Mouse (Mus musculus) urinary bladder, postnatal 36 days (tissue): ENCODE data around the gene Cyp4f18.
"Not testable (repeated sequence)": the region's sequence is repeated elsewhere in the genome, so short reads cannot be mapped to it uniquely, and the experiment has no call there.

Source experiments
- DNase-seq, 2 experiments: peaks; one replicate each; pipeline ENCODE4 v3.0.0; 2022; ENCODE audit warnings: low spot score in 2 of 2, mixed read lengths in 1 of 2

The Cyp4f18 gene

DNA sequence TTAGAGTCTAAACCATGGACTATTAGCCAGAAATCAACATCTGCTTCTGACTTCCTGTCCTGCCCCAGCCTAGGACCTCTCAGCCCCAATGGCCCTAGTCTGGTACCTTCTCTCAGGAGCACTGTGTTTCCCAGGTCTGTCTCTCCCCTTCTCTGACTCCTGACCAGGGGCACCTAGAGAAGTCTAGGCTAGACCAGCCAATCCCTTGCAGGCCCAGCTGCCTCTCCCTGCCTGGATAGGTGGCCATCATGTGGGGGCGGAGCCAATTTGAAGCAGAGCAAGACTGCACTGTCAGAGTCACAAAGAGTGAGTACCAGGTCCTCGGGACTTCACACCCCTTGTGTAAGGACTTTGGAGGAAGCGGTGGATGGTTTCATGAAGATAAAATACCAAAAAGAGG is at the start of gene Cyp4f18:
Gene Cyp4f18 (minus strand): TSS at position 154 of the 400 bp plus-strand sequence.
- DNase-seq, result no peak

GRCm38 (mm10) chr8:72057643-72058042 is 48.2 kb upstream of the Cyp4f18 start:
- not testable (repeated sequence) for DNase-seq

DNA sequence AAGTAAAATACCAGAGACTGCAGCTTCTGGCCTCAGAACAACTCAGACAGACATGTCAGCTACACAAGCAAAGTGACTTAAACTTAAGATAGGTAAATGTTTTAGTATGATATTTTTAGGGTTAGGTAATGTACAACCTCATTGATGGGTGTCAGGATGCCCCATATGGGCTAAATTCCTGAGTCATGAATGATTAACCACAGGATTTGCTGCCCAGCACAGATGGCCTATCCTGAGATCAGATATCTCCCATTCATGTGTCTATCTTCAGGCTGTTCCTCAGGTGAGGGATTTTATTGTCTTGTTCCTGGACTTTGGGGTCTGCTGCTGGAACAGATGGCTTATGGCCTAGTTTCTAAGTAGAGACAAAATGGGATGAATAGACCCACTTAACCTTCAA is 45.2 kb upstream of the Cyp4f18 start:
- not testable (repeated sequence) for DNase-seq

GRCm38 (mm10) chr8:72042493-72042892 is 33.1 kb upstream of the Cyp4f18 start:
- DNase-seq, result no peak

- DNase-seq, result not testable (repeated sequence)
Measured at GRCm38 (mm10) chr8:72040918-72041317, 31.5 kb upstream of the Cyp4f18 start, which contains the start of gene Olfr372. Olfr372 (plus strand) TSS chr8:72041218.

DNA sequence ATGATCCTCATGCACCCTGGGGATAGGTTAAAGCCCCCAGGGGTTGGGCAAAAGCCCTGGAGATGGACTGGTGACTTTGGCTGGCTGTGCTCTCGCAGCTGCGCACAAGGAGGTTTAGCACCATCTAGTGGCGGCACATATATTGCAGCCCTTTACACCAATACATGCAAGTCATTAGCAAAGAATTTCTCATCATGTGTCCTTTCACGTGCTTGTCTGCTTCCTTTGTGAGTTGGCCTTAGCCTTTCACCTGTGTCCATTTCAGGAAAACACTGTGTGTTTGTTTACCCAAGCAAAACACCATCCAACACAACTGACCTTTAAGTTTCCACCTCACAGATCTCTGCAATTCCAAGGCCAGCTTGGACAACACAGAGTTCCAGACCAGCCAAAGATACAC is 23.5 kb upstream of the Cyp4f18 start:
- DNase-seq, result peak in 1 of 2 experiments; percentile 57

- DNase-seq, result not testable (repeated sequence)
Measured at GRCm38 (mm10) chr8:72024886-72025285, 15.5 kb upstream of the Cyp4f18 start.

DNA sequence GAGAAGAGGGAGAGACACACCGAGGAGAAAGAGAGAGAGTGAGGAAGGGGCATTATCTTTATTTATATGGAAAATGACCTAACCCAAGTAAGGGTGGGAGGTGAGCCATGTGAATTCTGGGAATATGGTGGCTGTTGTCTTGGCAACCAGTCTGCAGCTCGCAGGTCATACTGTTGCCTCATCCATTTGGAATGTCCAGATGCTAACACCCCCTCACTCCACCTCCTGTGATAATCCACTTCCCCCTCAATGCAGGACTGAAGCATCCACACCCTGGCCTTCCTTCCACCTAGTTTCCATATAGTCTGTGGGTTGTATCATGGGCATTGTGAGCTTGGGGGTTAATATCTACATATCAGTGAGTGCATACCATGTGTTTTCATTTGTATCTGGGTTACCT is 10.4 kb upstream of the Cyp4f18 start:
- DNase-seq, result no peak

DNA sequence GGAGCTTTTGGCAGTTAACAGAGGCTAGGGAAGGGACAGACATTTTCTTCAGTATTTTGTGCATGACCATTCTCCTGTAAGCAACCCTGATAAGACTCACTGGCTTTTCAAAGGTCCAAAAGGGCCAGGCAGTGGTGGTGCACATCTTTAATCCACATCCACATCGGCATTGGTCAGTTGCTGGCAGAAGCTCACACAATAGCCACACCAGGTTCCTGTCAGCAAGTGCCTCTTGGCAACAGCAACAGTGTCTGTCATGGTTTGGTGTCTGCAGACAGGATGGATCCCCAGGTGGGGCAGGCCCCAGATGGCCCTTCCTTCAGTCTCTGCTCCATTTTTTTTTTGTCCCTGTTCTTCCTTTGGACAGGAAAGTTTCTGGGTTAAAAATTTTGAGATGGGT is 9.6 kb upstream of the Cyp4f18 start:
- not testable (repeated sequence) for DNase-seq

DNA sequence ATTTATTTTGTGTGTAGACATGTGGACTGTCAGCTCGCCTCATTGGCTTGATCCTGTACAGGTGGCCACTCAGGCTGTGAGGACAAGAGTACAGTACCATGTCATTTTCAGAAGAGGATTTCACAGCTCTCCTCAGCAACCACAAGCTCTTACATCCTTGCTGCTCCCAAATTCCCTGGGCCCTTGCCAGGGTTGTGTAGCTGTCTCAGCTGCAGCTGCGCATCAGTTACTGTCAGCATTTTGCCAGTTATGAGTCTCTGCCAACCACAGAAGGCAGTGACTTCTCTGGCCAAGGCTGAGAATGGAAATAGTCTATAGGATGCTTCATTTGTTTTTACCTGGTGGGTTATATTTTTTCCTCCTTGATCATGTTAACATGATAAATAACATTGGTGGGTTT is 8.7 kb upstream of the Cyp4f18 start:
- no peak for DNase-seq

DNA sequence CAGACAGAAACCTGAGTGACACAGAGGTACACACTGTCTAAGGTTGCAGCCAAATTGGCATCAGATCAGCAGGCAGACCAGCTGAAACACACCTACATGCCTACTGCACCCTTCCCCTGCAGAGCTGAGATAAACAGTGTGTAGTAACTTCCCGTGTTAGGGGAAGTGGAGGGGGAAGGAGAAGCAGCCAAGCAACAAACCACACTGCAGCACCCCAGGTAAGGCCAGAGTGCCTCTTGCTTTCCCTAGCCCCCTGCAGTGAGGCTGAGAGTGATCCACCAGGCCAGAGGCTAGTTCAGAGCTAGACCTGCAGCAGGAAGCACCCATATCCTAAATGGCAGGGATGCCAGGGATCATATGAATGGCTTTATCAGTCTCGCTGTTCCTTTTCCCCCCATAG is 7.9 kb upstream of the Cyp4f18 start:
- not testable (repeated sequence) for DNase-seq

DNA sequence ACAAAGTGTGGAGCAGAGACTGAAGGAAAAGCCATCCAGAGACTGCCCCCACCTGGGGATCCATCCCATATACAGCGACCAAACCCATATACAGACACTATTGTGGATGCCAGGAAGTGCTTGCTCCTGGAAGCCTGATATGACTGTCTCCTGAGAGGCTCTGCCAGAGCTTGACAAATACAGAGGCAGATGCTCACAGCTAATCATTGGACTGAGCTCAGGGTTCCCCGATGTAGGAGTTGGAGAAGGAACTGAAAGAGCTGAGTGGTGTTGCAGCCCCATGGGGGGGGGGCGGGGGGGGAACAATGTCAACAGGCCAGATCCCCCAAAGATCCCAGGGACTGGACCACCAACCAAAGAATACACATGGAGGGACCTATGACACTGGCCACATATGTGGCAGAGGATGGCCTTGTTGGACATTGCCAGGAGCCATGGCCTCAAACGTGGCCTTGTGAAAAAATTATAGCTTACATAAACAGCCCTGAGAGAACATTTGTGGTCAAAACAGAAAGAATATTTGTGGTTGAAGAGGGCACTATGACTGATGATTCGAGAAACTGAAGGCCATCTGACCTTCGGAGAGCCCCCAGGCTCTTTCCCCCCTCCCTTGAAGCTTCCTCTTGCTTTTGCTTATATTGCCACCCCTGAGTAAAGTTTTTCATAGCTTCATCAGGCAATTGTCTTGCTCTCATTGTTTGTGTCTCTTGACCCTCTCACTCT is 4.2 kb upstream of the Cyp4f18 start:
- not testable (repeated sequence) for DNase-seq

- no peak for DNase-seq
Measured at GRCm38 (mm10) chr8:72008134-72008641, 1.2 kb downstream of the Cyp4f18 start.

GRCm38 (mm10) chr8:72006763-72007162 is 2.7 kb downstream of the Cyp4f18 start:
- DNase-seq, result no peak

GRCm38 (mm10) chr8:72005912-72006311 is 3.5 kb downstream of the Cyp4f18 start:
- no peak for DNase-seq

DNA sequence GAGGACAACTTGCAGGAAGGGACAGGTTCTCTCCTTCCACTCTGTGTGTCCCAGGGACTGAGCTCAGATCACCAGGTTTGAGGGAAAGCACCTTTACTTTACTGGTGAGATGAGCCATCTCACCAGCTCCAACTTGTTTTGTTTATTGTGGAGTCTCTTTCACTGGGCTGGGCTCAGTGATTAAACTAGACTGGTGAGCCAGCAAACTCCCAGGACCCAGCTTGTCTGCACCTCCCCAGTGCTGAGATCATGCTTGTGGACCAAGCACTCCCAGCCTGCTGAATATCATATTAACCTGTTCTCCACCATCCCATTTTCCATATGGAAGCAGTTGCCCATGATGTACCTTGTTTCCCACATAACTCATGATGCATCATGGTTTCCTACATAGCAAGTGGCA is 6.5 kb downstream of the Cyp4f18 start:
- DNase-seq, result peak in 1 of 2 experiments; percentile 51

DNA sequence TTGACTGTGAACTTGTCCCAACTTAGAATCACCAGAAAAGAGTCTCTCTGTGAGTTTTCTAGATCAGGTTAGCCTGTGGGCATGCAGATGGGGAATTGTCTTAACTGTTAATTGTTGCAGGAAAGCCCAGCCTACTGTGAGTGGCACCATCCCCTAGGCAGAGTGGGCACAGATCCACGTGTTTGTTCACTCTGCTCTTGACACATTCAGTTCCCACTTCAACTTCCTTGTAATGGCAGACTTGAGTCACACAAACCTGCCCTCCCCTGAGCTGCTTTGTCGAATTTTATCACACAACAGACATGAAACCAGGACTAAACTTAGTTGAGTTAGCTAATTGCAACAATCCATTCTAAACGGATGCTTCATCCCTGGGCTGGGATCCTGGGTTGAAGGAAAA is 9.2 kb downstream of the Cyp4f18 start:
- no peak for DNase-seq

DNA sequence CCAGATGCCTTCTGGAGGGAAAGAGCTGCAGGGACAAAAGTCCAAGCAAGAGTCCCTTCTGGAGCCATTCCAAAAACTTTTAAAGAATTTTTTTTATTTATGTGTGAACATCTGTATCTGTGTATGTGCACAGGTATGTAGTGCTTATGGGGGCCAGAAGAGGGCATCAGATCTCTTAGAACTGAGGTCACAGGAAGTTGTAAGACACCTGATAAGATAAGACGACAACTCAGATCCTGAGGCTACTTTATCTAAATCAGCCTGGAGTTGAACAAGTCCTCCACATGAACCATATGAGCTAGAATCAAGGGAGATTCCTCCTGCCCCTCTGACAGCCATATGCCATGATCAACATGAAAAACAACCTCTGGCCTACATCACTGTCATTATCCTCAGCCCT is 10.0 kb downstream of the Cyp4f18 start:
- no peak for DNase-seq

GRCm38 (mm10) chr8:71988867-71989599 is 20.4 kb downstream of the Cyp4f18 start:
- no peak for DNase-seq

DNA sequence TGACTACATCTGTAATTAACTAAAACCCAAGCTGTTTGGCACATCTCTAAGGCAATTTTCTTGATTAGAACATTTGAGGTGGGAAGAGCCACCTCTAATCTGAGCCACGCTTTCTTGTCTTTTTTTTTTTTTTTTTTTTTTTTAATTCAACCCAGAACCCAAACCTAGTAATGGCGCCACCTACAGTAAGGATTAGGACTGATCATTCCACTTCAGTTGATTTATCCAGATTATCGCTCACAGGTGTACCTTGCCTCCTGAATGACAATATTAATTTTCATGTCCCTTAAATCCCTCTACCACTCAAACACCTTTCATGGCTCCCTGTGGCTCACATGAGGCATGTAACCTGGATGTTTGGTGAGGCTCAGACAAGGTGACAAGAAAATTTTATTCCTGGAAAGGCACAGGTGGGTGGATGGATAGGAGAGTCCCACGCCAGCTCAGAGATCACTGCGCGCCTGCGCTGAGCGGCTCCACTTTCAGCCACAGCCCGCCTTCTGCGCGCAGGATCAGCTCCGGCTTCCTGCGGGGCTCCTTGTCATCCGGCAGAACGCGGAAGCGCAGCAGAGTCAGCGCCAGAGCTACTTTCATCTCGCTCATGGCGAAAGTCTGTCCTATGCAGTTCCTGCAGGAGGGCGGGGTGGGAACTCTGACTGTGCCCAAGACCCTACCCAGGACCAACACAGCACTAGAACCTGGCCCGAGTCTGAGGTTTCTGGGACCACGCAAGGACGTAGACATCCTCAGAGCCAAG is 21.1 kb downstream of the Cyp4f18 start:
- peak; percentile 35 to 60 for DNase-seq

DNA sequence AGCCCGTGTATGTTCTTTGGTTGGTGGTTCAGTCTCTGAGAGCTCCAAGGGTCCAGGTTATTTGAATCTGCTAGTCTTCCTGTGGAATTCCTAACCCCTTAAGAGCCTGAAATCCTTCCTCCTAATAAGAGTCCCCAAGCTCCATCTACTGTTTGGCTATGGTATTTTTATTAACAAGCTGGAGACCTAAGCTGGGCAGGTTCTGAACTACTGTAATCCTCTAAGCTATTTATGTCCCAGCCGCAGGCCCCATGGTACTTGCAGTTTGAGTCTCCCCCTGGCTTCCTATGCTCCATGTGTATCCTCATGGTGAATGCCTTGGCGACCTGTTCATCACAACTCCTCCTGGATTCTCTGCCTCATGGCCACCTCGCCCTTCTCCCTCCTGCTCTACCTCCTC is 24.8 kb downstream of the Cyp4f18 start:
- DNase-seq, result no peak

DNA sequence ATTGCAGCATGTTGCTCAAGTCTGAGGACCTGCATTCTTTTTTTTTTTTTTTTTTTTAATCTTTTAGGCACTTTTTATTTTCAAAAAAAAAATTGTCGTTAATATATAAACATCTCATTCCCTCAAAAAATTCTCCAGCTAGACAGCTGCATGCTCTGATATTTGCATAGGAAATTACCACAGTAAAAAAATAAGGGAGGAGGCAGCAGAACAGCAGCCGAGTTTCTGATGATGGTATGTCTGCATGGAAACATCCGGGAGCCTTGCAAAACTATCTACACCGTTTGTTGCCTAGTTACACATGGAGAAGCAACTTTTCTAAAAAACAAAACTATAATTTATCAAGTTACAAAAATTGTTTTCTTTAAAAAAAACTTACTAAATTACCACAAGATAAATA is 28.0 kb downstream of the Cyp4f18 start:
- DNase-seq, result no peak
